Mouse (Mus musculus): ENCODE data around the gene Maz. TPM values are rescaled to one million over a fixed set of nuclear protein-coding genes. Genes with fewer than 3 reads are reported as not detected.

Maz gene
- polyA plus RNA-seq, 1 experiment from 2014 or later: 73.1 TPM

DNA sequence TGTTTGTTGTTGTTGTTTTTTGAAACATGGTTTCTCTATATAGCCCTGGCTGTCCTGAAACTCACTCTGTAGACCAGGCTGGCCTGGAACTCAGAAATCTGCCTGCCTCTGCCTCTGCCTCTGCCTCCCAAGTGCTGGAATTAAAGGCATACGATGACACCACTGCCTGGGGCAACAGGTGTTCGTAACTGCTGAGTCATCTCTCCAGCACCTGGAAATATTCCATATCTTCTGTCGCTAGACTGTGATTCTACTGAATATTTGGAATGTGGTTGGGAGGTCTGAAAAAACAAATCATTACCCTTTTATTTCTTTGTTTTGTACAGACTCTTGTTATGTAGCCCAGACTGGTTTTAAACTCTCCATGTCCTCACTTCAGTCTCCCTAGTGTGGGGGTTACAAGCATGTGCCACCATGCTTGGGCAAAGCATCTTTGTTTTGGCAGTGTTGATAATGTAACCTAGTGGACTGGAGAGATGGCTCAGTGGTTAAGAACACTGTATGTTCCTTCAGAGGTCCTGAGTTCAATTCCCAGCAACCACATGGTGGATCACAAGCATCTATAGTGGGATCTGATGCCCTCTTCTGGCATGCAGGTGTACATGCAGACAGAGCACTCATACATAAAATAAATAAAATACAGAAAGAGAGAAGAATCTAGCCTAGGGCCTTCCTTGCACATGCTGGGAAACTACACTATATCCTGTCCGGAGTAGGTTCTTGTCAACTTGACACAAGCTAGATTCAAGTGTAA lies 22.5 kb downstream of the Maz start:
- H3K27me3 ChIP-seq (ENCODE audit: control insufficient read depth, insufficient read depth, low read length): no peaks in the 10 kb centered on the region
- H3K9me3 ChIP-seq (ENCODE audit: control insufficient read depth, low read length): no peaks in the 10 kb centered on the region
- H3K9ac ChIP-seq (ENCODE audit: low read depth, low read length): no peak overlapping the region
- H3K4me1 ChIP-seq (ENCODE audit: control insufficient read depth, insufficient read depth, low read length): peaks cover 4% of the 10 kb centered on the region
- H3K36me3 ChIP-seq (ENCODE audit: control insufficient read depth, insufficient read depth, low read length): no peaks in the 10 kb centered on the region
- no peak overlapping the region for H3K27ac ChIP-seq (ENCODE audit: low read depth, low read length)
- H3K4me3 ChIP-seq (ENCODE audit: low read length): no peak overlapping the region
- ATAC-seq (ENCODE audit: low FRiP score, low TSS enrichment): no peak
- H3K4me2 ChIP-seq (replicated peaks; ENCODE audit: low read depth, low read length): no peak overlapping the region
- WGBS: 88% methylated on average over 4 of the region's 4 CpGs

DNA sequence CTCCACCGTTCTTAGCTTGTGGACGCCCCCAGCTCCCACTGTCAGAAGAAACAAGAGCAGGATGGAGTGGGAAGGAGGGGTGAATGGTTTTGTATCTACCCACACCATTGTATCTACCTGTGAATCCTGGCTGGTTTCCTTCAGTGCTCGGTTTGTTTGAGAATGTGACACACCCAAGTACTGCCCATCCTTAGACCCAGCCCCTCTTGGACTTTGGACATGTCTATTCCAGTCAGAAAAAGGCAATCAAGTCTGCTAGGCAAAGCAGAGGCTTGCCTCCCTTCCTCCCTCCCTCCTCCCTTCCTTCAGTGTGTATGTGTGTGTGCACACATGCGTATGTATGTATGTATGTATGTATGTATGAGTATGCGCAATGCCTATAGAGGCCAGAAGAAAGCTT lies 23.2 kb downstream of the Maz start:
- H3K9ac ChIP-seq (ENCODE audit: low read depth, low read length): no peak overlapping the region
- no peaks in the 10 kb centered on the region for H3K36me3 ChIP-seq (ENCODE audit: control insufficient read depth, insufficient read depth, low read length)
- WGBS: 87% methylated on average over 5 of the region's 5 CpGs
- no peak overlapping the region for H3K4me3 ChIP-seq (ENCODE audit: low read length)
- H3K4me2 ChIP-seq (replicated peaks; ENCODE audit: low read depth, low read length): no peak overlapping the region
- no peaks in the 10 kb centered on the region for H3K27me3 ChIP-seq (ENCODE audit: control insufficient read depth, insufficient read depth, low read length)
- H3K4me1 ChIP-seq (ENCODE audit: control insufficient read depth, insufficient read depth, low read length): peaks cover 4% of the 10 kb centered on the region
- no peaks in the 10 kb centered on the region for H3K9me3 ChIP-seq (ENCODE audit: control insufficient read depth, low read length)
- ATAC-seq (ENCODE audit: low FRiP score, low TSS enrichment): no peak
- H3K27ac ChIP-seq (ENCODE audit: low read depth, low read length): no peak overlapping the region

DNA sequence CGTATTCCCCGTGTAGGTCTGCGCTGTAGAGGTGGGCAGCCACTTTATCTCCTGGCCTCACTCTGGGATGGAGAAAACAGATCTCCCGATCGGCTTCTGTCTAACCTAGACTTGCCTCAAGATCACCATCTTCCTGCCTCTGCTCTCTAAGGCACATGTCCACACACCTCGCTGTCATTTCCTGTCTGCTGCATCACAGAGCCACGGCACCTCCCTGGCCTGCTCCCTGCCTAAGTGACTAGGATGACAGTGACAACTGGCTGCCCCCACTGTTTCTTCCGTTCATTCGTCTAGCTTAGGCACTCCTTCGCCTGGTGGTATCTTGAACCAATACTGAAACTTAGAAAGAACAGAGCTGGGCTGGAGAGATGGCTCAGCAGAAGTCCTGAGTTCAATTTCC lies 27.3 kb downstream of the Maz start:
- H3K4me2 ChIP-seq (replicated peaks; ENCODE audit: low read depth, low read length): no peak overlapping the region
- no peaks in the 10 kb centered on the region for H3K27me3 ChIP-seq (ENCODE audit: control insufficient read depth, insufficient read depth, low read length)
- H3K9me3 ChIP-seq (ENCODE audit: control insufficient read depth, low read length): no peaks in the 10 kb centered on the region
- no peaks in the 10 kb centered on the region for H3K4me1 ChIP-seq (ENCODE audit: control insufficient read depth, insufficient read depth, low read length)
- H3K4me3 ChIP-seq (ENCODE audit: low read length): no peak overlapping the region
- no peak overlapping the region for H3K9ac ChIP-seq (ENCODE audit: low read depth, low read length)
- ATAC-seq (ENCODE audit: low FRiP score, low TSS enrichment): no peak
- no peaks in the 10 kb centered on the region for H3K36me3 ChIP-seq (ENCODE audit: control insufficient read depth, insufficient read depth, low read length)
- WGBS: 73% methylated on average over 10 of the region's 10 CpGs
- H3K27ac ChIP-seq (ENCODE audit: low read depth, low read length): no peak overlapping the region

DNA sequence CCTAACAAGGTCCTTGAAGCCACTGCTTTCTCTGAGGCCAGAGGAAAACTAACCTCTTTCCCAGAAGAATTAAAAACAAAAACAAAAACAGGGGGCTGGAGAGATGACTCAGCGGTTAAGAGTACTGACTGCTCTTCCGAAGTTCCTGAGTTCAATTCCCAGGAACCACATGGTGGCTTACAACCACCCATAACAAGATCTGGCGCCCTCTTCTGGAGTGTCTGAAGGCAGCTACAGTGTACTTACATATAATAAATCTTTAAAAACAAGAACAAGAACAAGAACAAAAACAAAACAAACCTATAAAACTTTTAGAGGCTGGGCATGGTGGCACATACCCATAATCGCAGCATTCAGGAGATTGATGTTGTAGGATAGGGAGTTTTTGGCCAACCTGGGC lies 30.4 kb downstream of the Maz start:
- WGBS: 86% methylated on average over 4 of the region's 4 CpGs
- no peaks in the 10 kb centered on the region for H3K4me1 ChIP-seq (ENCODE audit: control insufficient read depth, insufficient read depth, low read length)
- no peak overlapping the region for H3K9ac ChIP-seq (ENCODE audit: low read depth, low read length)
- H3K27ac ChIP-seq (ENCODE audit: low read depth, low read length): no peak overlapping the region
- no peaks in the 10 kb centered on the region for H3K36me3 ChIP-seq (ENCODE audit: control insufficient read depth, insufficient read depth, low read length)
- no peaks in the 10 kb centered on the region for H3K27me3 ChIP-seq (ENCODE audit: control insufficient read depth, insufficient read depth, low read length)
- no peak for ATAC-seq (ENCODE audit: low FRiP score, low TSS enrichment)
- H3K9me3 ChIP-seq (ENCODE audit: control insufficient read depth, low read length): no peaks in the 10 kb centered on the region
- no peak overlapping the region for H3K4me2 ChIP-seq (replicated peaks; ENCODE audit: low read depth, low read length)
- no peak overlapping the region for H3K4me3 ChIP-seq (ENCODE audit: low read length)

DNA sequence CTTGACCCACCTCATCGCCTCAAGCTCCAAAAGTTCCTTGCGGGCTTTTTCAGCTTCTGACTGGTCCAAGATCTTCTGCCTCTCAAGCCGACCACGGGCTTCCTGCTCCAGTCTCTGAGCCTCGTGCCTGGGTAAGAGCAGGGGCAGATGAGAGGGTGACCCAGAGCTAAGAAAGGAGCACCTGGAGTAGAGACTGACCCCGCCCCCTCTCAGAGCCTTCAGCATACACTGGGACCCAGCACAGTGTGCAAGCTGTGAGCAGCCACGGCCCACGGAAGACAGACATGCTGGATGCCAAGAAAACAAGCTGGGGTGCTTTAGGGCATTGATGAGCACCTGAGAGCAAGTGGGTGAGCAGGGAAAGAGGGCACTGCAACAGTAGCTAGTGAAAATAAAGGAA lies 38.0 kb downstream of the Maz start:
- Histone ChIP-seq H3K27ac (ENCODE audit: low read depth, low read length) (no peak overlapping the region), H3K9me3 (ENCODE audit: control insufficient read depth, low read length) (no peaks in the 10 kb centered on the region), H3K4me1 (ENCODE audit: control insufficient read depth, insufficient read depth, low read length) (no peaks in the 10 kb centered on the region), H3K4me3 (ENCODE audit: low read length) (no peak overlapping the region), H3K36me3 (ENCODE audit: control insufficient read depth, insufficient read depth, low read length) (no peaks in the 10 kb centered on the region), H3K27me3 (ENCODE audit: control insufficient read depth, insufficient read depth, low read length) (no peaks in the 10 kb centered on the region), H3K4me2 (replicated peaks; ENCODE audit: low read depth, low read length) (no peak overlapping the region), H3K9ac (ENCODE audit: low read depth, low read length) (no peak overlapping the region)
- WGBS: 73% methylated on average over 8 of the region's 8 CpGs
- ATAC-seq (ENCODE audit: low FRiP score, low TSS enrichment): no peak

DNA sequence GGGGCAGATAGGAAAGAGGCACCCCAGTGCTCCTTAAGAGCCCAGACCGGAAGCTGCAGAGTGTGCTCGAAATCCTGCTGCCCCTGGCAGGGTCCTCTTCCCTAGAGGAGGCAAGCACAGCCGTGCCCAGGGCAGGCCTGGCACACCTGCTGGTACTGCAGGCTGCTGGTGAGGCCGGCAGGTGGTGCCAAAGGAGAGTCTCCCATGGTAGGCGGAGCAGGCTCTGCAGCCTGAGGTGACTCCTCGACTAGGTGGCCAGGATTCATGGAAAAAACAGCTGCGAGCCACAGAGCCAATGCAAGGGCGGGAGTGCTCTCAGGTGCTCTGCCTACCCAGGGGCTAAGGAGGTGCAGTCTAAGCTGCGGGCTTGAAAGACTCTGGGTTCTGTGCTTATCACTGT lies 40.5 kb downstream of the Maz start:
- H3K4me3 ChIP-seq (ENCODE audit: low read length): no peak overlapping the region
- no peaks in the 10 kb centered on the region for H3K27me3 ChIP-seq (ENCODE audit: control insufficient read depth, insufficient read depth, low read length)
- H3K27ac ChIP-seq (ENCODE audit: low read depth, low read length): no peak overlapping the region
- H3K4me1 ChIP-seq (ENCODE audit: control insufficient read depth, insufficient read depth, low read length): no peaks in the 10 kb centered on the region
- H3K36me3 ChIP-seq (ENCODE audit: control insufficient read depth, insufficient read depth, low read length): no peaks in the 10 kb centered on the region; the same call in 1 of the 2 replicates
- ATAC-seq (ENCODE audit: low FRiP score, low TSS enrichment): peak; percentile 59; the same call in 1 of the 2 replicates
- no peak overlapping the region for H3K4me2 ChIP-seq (replicated peaks; ENCODE audit: low read depth, low read length)
- H3K9ac ChIP-seq (ENCODE audit: low read depth, low read length): no peak overlapping the region
- no peaks in the 10 kb centered on the region for H3K9me3 ChIP-seq (ENCODE audit: control insufficient read depth, low read length)
- WGBS: 45% methylated on average over 9 of the region's 9 CpGs

DNA sequence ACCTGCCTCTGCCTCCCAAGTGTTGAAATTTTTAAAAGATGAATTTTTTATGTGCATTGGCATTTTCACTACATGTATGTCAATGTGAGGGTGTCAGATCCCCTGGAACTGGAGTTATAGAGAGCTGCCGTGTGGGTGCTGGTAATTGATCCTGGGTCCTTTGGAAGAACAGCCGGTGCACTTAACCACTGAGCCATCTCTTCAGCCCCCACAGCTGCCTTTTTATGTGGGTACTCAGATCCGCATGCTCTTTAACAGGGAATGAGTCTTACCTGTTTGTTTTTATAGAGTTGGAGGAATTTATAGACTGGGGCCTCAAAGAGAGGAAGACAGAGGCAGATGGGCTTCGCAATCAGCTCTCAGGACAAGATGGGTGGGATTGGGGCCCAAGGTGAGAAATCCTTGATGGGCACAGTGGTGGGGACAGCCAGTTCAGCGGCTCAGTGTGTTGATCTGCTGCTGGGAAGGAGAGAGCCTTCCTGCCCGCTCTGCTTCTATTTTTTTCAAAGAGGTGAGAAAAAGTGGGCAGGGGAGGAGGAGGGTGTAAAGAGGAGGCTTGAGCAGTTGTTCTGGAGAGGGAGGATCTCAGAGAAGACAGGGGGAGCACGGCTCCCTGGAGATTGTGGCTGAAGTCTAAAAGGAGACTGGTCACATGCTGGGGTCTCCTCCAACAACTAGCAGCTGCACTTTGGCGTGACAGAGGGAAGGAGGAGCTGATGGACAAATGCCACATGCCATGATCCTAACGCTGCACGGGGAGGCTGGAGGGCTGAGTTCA lies 42.0 kb downstream of the Maz start:
- Histone ChIP-seq H3K36me3 (ENCODE audit: control insufficient read depth, insufficient read depth, low read length) (peaks cover 10% of the 10 kb centered on the region), H3K27me3 (ENCODE audit: control insufficient read depth, insufficient read depth, low read length) (no peaks in the 10 kb centered on the region), H3K4me3 (ENCODE audit: low read length) (no peak overlapping the region), H3K27ac (ENCODE audit: low read depth, low read length) (no peak overlapping the region), H3K4me1 (ENCODE audit: control insufficient read depth, insufficient read depth, low read length) (no peaks in the 10 kb centered on the region), H3K9ac (ENCODE audit: low read depth, low read length) (no peak overlapping the region), H3K4me2 (replicated peaks; ENCODE audit: low read depth, low read length) (no peak overlapping the region), H3K9me3 (ENCODE audit: control insufficient read depth, low read length) (no peaks in the 10 kb centered on the region)
- 20% methylated on average over 10 of the region's 10 CpGs for WGBS
- ATAC-seq (ENCODE audit: low FRiP score, low TSS enrichment): no peak

DNA sequence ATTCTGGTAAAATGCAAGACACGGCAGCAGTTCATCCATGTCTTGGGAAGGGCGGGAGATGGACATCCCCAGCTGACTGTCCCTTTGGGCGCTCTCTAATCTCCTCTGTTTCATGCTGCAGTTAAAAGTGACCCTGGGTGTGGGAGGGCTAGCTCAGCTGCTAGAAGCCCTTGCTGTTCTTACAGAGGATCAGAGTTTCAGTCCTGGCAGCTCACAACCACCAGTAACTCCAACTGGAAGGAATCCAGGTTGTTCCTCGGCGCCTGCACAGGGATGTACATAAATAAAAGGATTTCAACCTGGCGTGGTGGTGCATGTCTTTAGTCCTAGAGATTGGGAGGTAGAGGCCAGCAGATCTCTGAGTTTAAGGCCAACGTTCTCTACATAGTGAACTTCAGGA lies 43.7 kb downstream of the Maz start:
- ATAC-seq (ENCODE audit: low FRiP score, low TSS enrichment): no peak
- no peaks in the 10 kb centered on the region for H3K4me1 ChIP-seq (ENCODE audit: control insufficient read depth, insufficient read depth, low read length)
- peaks cover 27% of the 10 kb centered on the region for H3K36me3 ChIP-seq (ENCODE audit: control insufficient read depth, insufficient read depth, low read length)
- H3K9me3 ChIP-seq (ENCODE audit: control insufficient read depth, low read length): no peaks in the 10 kb centered on the region
- H3K4me2 ChIP-seq (replicated peaks; ENCODE audit: low read depth, low read length): no peak overlapping the region
- no peak overlapping the region for H3K4me3 ChIP-seq (ENCODE audit: low read length)
- no peak overlapping the region for H3K27ac ChIP-seq (ENCODE audit: low read depth, low read length)
- no peak overlapping the region for H3K9ac ChIP-seq (ENCODE audit: low read depth, low read length)
- H3K27me3 ChIP-seq (ENCODE audit: control insufficient read depth, insufficient read depth, low read length): no peaks in the 10 kb centered on the region
- 67% methylated on average over 7 of the region's 7 CpGs for WGBS

DNA sequence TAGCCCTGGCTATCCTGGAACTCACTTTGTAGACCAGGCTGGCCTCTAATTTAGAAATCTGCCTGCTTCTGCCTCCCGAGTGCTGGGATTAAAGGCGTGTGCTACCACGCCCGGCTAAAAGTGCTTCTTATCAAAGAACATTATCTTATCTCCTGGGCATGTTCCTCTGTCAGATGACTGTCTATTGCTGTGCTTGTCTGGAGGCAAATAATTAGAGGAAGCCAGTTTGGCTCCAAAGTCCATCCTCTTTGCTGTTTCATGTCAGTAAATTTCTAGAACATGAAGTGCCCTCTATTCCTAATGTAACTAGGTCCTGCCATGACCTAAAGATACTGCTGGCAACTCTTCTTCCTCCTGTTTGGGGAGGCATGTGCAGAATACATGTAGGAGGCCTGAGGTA lies 44.8 kb downstream of the Maz start:
- Histone ChIP-seq H3K9me3 (ENCODE audit: control insufficient read depth, low read length) (no peaks in the 10 kb centered on the region), H3K36me3 (ENCODE audit: control insufficient read depth, insufficient read depth, low read length) (peaks cover 30% of the 10 kb centered on the region), H3K27ac (ENCODE audit: low read depth, low read length) (no peak overlapping the region), H3K4me3 (ENCODE audit: low read length) (no peak overlapping the region), H3K27me3 (ENCODE audit: control insufficient read depth, insufficient read depth, low read length) (no peaks in the 10 kb centered on the region), H3K4me1 (ENCODE audit: control insufficient read depth, insufficient read depth, low read length) (peaks cover 3% of the 10 kb centered on the region; the same call in 1 of the 2 replicates), H3K4me2 (replicated peaks; ENCODE audit: low read depth, low read length) (no peak overlapping the region), H3K9ac (ENCODE audit: low read depth, low read length) (no peak overlapping the region)
- ATAC-seq (ENCODE audit: low FRiP score, low TSS enrichment): no peak
- WGBS: 81% methylated on average over 4 of the region's 4 CpGs
